Mouse (Mus musculus): ENCODE measurements at regions not wholly inside any gene's neighbourhood (a gene's known extent, or its start where the extent isn't known, plus 50 kb on each side); places are given as distances from the start of the nearest gene placed in this dataset.

DNA sequence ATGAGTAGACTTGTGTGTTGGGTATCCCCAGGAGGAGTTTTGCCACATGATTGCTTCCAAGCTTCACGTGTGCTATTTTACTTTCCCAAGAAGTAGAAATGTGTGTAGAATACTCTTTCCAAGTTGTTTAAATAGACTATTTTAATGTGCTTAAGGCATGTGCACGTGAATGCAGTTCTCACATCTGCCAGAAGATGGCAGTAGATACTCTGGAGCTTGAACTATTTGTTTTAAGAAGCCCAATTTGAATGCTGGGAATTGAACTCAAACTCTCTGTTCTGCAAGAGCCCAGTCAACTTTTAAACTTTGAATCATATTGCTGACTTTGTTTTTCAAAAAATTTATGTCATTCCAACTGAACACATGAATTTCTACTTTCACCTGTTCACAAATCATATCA lies 431.3 kb upstream of the Reg3g start:
- DNase-seq: peak; percentile 67

DNA sequence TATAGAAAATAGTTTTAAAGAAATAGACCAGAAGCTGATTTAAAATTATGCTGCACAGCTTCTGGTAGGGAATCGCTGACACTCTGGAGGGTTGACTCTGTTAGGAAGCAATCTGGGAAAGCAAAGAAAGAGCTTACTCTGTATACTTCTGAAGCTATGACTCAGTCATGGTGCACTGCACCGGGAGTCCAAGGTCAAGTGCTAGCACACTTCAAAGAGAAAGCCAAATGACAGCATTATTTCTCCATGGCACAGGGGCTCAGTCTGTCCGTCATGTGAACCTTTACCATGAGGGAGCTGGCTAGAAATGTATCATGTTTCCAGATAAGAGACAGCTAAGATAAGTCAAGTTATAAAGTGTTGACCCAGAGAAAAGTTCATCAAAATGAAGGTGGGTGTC lies 424.1 kb upstream of the Reg3g start:
- DNase-seq: no peak

DNA sequence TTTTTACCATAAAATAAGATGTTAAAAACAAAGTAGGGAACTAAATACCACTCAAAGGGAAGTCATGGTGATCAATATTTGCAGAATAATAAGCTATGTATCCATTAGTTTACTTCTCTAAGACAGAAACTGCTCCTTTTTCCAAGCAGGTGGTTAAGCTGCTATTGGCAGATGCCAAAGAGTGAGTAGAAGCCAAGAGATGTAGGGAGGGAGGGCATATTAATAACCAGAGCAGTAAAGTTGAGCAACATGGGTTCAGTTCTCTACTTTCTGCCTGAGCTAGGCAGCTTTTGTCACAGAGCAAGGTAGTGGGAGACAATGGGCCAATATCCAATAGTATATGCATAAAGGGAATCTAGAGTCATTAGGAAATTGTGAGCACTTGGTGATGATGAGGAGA lies 394.4 kb upstream of the Reg3g start:
- DNase-seq: peak in 1 of 2 experiments; percentile 22

DNA sequence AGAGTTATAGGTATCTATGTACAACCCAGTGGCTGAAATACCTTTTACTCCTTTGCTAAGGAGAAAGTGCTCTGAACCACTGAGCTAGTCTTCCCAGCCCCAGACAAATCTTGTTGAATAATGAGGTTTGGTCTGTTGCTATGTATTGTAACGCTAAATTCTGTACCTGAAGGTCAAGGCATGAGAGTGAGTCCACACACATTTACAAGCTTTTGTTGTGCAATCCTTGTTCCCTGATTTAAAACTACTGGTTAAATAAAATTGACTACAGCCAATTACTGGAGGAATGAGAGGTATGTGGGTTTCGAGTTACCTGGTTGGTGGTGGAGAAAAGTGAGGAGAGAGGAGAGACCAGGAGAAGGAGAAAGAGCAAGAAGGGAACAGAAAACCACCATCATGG lies 372.6 kb upstream of the Reg3g start:
- DNase-seq: no peak

- DNase-seq: peak; percentile 2 to 3
Measured at GRCm38 (mm10) chr6:78825901-78826629, 357.4 kb upstream of the Reg3g start.

GRCm38 (mm10) chr6:78821251-78821650 lies 352.6 kb upstream of the Reg3g start:
- no peak for DNase-seq

GRCm38 (mm10) chr6:78797013-78797412 lies 328.3 kb upstream of the Reg3g start:
- no peak for DNase-seq

DNA sequence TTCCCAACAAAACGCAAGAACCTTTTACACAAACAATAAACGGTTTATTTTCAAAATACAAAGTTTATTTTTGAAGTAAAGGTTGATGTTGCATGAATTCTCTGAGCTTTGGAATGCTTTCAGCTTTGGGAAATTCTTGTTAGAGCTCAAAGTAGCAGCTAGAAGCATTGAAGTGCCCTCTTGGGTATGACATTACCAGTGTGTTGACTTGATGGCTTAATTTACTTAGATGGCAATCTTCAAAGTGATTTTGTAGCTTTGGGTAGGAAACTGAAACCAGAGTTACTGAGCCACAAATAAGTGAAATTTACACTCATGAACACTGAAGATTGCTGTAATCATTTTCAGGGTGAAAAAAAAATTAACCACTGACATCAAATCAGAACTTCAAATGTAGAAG lies 320.3 kb upstream of the Reg3g start:
- no peak for DNase-seq

GRCm38 (mm10) chr6:78757619-78758018 lies 288.9 kb upstream of the Reg3g start:
- DNase-seq: no peak

All from cerebellum, postnatal 14 days (tissue).